Mouse (Mus musculus) brown adipose tissue, adult 24 weeks (tissue): ENCODE data around the gene Ccser1. TPM values are rescaled to one million over a fixed set of nuclear protein-coding genes. Genes with fewer than 3 reads are reported as not detected.

Experiments used
- H3K27ac ChIP-seq: fragments of 200-500 bp; replicated peaks from 2 replicates; pipeline ENCODE4 v1.5.1; 2012; ENCODE audit warnings: low read depth, mild to moderate bottlenecking, low read length
- H3K4me1 ChIP-seq: fragments of 200-500 bp; 2 replicates; pipeline ENCODE4 v1.6.1; 2012; ENCODE audit warnings: low read length, mixed read lengths; ENCODE audit not compliant: control insufficient read depth, insufficient read depth, insufficient read length
- H3K4me3 ChIP-seq: fragments of 200-500 bp; 2 replicates; pipeline ENCODE4 v1.5.1; 2012; ENCODE audit warnings: low read depth, mild to moderate bottlenecking, low read length, moderate library complexity; ENCODE audit not compliant: insufficient read depth
- polyA plus RNA-seq: library from polyadenylated mRNA; stranded (reverse); fragments of >200 nt; gene quantifications from 2 replicates; pipeline ENCODE4 v1.2.4, GENCODE M21; 2012; ENCODE audit not compliant: missing spikeins, insufficient read depth, insufficient read length

Ccser1 gene
- 1.1 and 2.3 TPM in 2 replicates for polyA plus RNA-seq

DNA sequence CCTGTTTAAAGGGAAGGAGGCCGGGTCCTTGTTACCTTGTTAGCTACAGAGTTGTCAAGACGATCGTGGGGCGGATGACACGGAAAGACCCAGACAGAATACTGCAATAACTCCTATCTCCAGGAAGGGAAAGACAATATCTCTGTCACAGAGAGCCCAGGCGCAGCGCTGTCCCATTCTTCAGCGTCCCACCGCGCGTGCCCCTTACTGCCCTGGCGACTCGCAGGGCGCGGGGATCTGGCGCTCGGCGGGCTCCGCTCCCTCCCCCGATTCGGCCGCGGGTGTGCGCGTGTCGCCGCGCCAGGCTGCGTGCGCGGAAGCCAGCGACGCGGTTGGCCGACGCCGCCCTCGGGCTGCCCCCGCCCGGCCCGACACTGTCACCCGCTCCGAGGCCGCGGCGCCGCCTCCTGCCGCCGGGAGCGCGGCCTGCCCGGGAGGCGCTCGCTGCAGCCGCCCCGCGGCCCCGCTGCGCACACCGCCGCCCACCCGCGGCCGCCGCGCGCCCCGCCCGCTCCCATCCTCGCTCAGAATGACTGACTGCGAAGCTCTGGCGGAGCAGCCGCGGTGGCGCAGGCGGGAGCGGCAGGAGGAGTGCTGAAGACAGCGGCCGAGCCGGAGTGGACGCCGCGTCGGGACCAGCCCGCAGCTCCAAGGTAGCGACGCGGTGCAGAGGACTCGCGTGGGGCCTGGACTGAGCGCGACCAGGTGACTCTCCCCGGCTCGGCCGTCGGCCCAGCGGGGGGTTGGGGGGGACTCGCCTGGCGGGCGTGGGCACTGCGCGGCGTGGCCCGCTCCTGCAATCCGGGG lies at the start of gene Ccser1:
TSS of gene Ccser1 (plus strand) at position 376 of the 807 bp plus-strand sequence.
- Histone ChIP-seq H3K4me3 (peak within 1 kb of the TSS; percentile 85), H3K4me1 (no peaks in the 10 kb centered on the region), H3K27ac (no peak within 1 kb of the TSS)

DNA sequence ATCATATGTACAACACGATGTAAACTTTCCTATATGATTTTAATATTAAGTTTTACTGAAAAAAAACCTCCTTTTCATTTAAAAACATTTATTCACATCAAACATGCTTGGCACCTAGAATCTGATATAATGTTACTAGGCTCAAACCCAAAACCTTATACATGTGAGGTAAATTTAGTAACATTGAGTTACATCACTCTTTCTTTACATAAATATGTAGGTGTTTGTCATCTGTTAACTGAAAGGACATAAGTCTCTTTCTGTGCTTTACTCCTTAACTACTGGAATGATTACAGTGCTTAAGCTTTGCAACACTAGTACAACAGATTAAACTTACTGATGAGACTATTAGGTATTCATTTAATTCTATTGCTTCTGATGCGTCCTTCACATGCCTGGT lies 43.7 kb upstream of the Ccser1 start:
- H3K4me3 ChIP-seq = no peak overlapping the region
- no peaks in the 10 kb centered on the region for H3K4me1 ChIP-seq

GRCm38 (mm10) chr6:61143031-61143430 lies 37.1 kb upstream of the Ccser1 start:
- H3K4me1 ChIP-seq = no peaks in the 10 kb centered on the region
- H3K4me3 ChIP-seq = no peak overlapping the region
- no peak overlapping the region for H3K27ac ChIP-seq

More for the DNA sequence above, 43.7 kb upstream of the Ccser1 start:
- no peak overlapping the region for H3K27ac ChIP-seq

GRCm38 (mm10) chr6:61152924-61153323 lies 27.2 kb upstream of the Ccser1 start:
- Histone ChIP-seq H3K4me1 (no peaks in the 10 kb centered on the region), H3K27ac (no peak overlapping the region), H3K4me3 (no peak overlapping the region)

- no peak overlapping the region for H3K27ac ChIP-seq
Measured at GRCm38 (mm10) chr6:61154654-61155053, 25.5 kb upstream of the Ccser1 start.

DNA sequence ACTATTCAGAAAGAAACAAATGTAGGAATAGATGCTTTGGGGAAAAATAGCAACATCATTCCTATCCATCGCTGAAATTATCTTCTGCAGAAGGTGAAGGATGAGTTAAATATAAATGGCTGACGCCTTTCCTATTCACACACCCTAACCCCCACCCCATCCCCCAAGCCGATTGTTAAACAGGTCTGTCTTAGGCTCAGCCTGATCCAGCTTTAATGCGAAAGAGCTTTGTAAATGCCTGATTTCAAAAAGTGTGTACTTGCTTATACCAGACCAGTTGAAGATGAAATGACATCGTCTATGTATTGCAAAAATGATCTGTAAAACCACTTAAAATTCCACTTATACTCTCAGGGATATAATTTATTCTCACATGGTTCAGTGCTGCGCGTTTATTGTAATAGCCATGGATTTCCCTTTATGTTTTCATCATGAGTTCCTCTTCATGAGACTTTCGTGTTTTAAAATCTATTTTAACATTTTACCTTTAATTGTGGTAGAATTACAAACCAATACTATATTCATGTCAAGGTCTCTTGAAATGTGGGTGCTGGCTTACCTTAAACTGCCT lies 25.0 kb upstream of the Ccser1 start:
- Histone ChIP-seq H3K4me3 (no peak overlapping the region), H3K27ac (no peak overlapping the region), H3K4me1 (no peaks in the 10 kb centered on the region)

More at GRCm38 (mm10) chr6:61154654-61155053, 25.5 kb upstream of the Ccser1 start:
- no peaks in the 10 kb centered on the region for H3K4me1 ChIP-seq
- H3K4me3 ChIP-seq = no peak overlapping the region

- no peak overlapping the region for H3K27ac ChIP-seq
- no peak overlapping the region for H3K4me3 ChIP-seq
- no peaks in the 10 kb centered on the region for H3K4me1 ChIP-seq
Measured at GRCm38 (mm10) chr6:61155718-61156117, 24.4 kb upstream of the Ccser1 start.

DNA sequence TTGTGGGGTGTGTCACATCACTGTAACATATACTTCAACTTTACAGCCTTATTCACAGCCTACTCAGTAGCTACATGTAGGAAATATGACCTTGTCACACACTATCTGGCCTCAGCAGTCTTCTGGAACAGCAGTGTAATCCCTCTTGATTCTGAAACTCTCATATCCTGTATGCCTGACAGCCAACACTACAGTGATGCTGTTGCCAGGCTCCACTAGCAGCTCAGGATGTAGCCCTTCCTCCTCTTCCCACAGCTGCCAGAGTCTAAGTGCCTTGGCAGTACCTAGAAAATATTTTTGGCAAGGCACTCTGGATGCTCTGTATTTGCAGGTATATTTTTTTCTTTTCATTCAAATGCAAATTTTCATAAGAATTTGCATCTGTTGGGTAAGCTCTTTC lies 18.0 kb upstream of the Ccser1 start:
- no peak overlapping the region for H3K4me3 ChIP-seq
- no peaks in the 10 kb centered on the region for H3K4me1 ChIP-seq

DNA sequence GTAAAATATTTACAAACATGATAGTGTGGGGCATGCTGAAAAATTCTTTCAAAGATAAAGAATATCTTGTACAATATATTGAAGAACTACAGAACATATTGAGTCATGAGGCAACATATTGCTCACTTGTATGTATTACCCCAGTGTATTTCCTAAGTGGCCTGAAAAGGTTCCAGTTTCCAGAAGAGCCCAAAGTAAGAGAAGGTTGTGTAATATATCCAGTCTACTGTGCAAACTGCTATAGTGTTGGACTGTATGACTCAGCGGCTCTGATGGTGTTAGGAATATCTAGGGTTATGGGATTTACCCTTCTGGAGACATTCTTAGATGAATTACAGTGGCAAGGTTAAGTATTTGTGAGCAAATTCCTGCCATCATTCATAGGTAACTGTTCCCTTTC lies 13.2 kb upstream of the Ccser1 start:
- no peaks in the 10 kb centered on the region for H3K4me1 ChIP-seq
- no peak overlapping the region for H3K27ac ChIP-seq
- no peak overlapping the region for H3K4me3 ChIP-seq

More for the DNA sequence above, 18.0 kb upstream of the Ccser1 start:
- no peak overlapping the region for H3K27ac ChIP-seq

GRCm38 (mm10) chr6:61176126-61176525 lies 4.0 kb upstream of the Ccser1 start:
- Histone ChIP-seq H3K4me3 (no peak overlapping the region), H3K27ac (no peak overlapping the region), H3K4me1 (no peaks in the 10 kb centered on the region)

DNA sequence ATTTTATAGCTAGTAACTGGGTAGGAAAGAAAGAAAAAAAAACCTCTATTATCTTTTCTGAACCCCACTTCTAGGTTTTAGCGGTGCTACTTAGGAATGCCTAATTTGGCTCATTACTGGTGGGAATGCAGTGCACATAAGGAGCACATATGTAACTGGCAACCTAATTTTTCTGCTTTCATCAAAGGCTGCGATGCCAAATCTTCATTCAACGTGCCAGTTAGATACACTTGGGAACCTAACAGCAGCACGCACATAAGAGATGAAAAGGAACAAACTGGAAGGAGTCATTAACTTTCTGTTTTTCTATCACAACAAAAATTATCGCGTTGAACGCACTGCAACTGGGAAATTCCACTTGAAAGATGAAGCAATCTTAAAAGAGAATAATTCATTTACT lies 2.6 kb upstream of the Ccser1 start:
- no peak overlapping the region for H3K4me3 ChIP-seq
- no peaks in the 10 kb centered on the region for H3K4me1 ChIP-seq
- H3K27ac ChIP-seq = no peak overlapping the region

GRCm38 (mm10) chr6:61179641-61179948 lies 529 bp upstream of the Ccser1 start:
- Histone ChIP-seq H3K4me3 (peak overlapping the region; percentile 85), H3K4me1 (no peaks in the 10 kb centered on the region), H3K27ac (no peak overlapping the region)

- no peak overlapping the region for H3K27ac ChIP-seq
- peak overlapping the region; percentile 85 for H3K4me3 ChIP-seq
- H3K4me1 ChIP-seq = no peaks in the 10 kb centered on the region
Measured at GRCm38 (mm10) chr6:61180756-61181191, 650 bp downstream of the Ccser1 start.

GRCm38 (mm10) chr6:61189029-61189428 lies 8.9 kb downstream of the Ccser1 start:
- Histone ChIP-seq H3K4me1 (peaks cover 3% of the 10 kb centered on the region; the same call in 1 of the 2 replicates), H3K4me3 (no peak overlapping the region), H3K27ac (no peak overlapping the region)

- H3K4me3 ChIP-seq = no peak overlapping the region
- no peak overlapping the region for H3K27ac ChIP-seq
- peaks cover 3% of the 10 kb centered on the region; the same call in 1 of the 2 replicates for H3K4me1 ChIP-seq
Measured at GRCm38 (mm10) chr6:61191597-61192386, 11.7 kb downstream of the Ccser1 start.
